Mouse (Mus musculus) cortical plate, adult 2 months (tissue): ENCODE data around the gene Actn1.

Source experiments
- CTCF ChIP-seq: fragments of 200-500 bp; IDR thresholded peaks from 2 replicates; pipeline ENCODE4 v1.5.1; 2011; ENCODE audit warnings: mild to moderate bottlenecking, control low read depth, low read length; ENCODE audit not compliant: insufficient read depth; ENCODE audit errors: extremely low read depth
- POLR2A ChIP-seq: fragments of 200-500 bp; IDR thresholded peaks from 2 replicates; pipeline ENCODE4 v1.6.1; 2011; ENCODE audit warnings: mild to moderate bottlenecking, low read length, control low read depth; ENCODE audit not compliant: insufficient read depth; ENCODE audit errors: extremely low read depth

DNA sequence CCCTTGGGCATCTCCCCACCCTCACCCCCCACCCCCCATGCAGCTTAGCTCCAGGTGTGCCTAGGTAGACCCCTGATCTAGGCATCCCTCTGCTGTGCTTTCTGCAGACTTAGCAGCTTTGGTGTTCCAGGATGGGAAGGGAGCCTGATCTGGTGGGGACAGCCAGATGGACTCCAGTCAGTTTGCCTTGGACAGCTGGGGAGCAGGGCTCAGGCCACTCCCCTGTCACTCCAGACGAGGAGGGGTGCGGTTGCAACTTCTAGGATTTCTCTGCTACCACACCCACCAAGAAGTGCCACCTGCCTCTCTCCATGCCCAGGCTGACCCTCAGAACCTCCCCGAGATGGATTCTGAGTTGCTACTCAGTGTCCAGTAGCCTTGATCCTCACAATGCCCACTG is 136.0 kb downstream of the Actn1 start:
- TF ChIP-seq POLR2A: no peak
- TF ChIP-seq CTCF: no peak
